Mouse (Mus musculus) macrophage (primary cell): Measurements from ENCODE around the gene Exoc3. TPM values are rescaled to one million over a fixed set of nuclear protein-coding genes. Genes with fewer than 3 reads are reported as not detected.
A peak's percentile ranks its signal among the peaks of the same experiment; 100 is the strongest.

Source experiments
- H3K27ac ChIP-seq: fragments of 350-480 bp; formaldehyde crosslinking; 2 replicates; pipeline ENCODE4 v1.9.0; 2021
- H3K36me3 ChIP-seq: fragments of 350-480 bp; formaldehyde crosslinking; 2 replicates; pipeline ENCODE4 v1.9.0; 2021; ENCODE audit errors: inconsistent target
- H3K4me3 ChIP-seq: fragments of 350-480 bp; formaldehyde crosslinking; 2 replicates; pipeline ENCODE4 v1.9.0; 2021; ENCODE audit errors: inconsistent target
- H3K79me2 ChIP-seq: fragments of 350-480 bp; formaldehyde crosslinking; 2 replicates; pipeline ENCODE4 v1.9.0; 2021; ENCODE audit errors: inconsistent target
- WGBS: methylation state at CpG from one replicate; pipeline ENCODE4 v1.1.7; 2026; ENCODE audit warnings: inconsistent platforms; ENCODE audit not compliant: missing documents; 5-methylcytosine and 5-hydroxymethylcytosine counted together
- polyA plus RNA-seq: library from polyadenylated mRNA; stranded (reverse); fragments of 250-400 nt; gene quantifications from 3 replicates; pipeline ENCODE4 v1.2.4, GENCODE M21; 2018; ENCODE audit warnings: inconsistent platforms
- total RNA-seq, 78 experiments: library from RNA; depleted of rRNA; stranded (reverse); fragments of 250-400 nt; gene quantifications; 1 replicate in 9 of 78; 2 replicates in 24 of 78; 3 replicates in 43 of 78; 4 replicates in 2 of 78; pipeline ENCODE4 v1.2.4; 2018; ENCODE audit warnings: inconsistent platforms in 56 of 78

Exoc3 gene
- 100 to 1,000 TPM in 5 of 26 experiments, 10 to 100 TPM in 21; 26.4 to 114 (median 66.6) TPM for total RNA-seq (2018; cell fraction: chromatin; rRNA removed)
- 10 to 100 TPM; 23.7 to 48.9 (median 36.3) TPM for total RNA-seq (2018; cell fraction: cytosol; rRNA removed)
- 100 to 1,000 TPM in 1 of 26 experiments, 10 to 100 TPM in 25; 24.2 to 109 (median 50.5) TPM for total RNA-seq (2018; cell fraction: nucleus; rRNA removed)
- polyA plus RNA-seq = 40.4 to 47.3 TPM (median 46.4 TPM) in 3 replicates

GRCm38 (mm10) chr13:74208317-74208985 is at the start of gene Exoc3:
Exoc3 (minus strand) TSS chr13:74208732.
- H3K4me3 ChIP-seq = peak within 1 kb of the TSS; percentile 68
- peak within 1 kb of the TSS; percentile 85 for H3K27ac ChIP-seq
- H3K79me2 ChIP-seq = peaks cover 48% of the 10 kb centered on the region
- WGBS = under 1% methylated on average over 39 of the region's 39 CpGs
- H3K36me3 ChIP-seq = peaks cover 20% of the 10 kb centered on the region

GRCm38 (mm10) chr13:74246494-74246893 is 38.0 kb upstream of the Exoc3 start:
- no peaks in the 10 kb centered on the region for H3K36me3 ChIP-seq

GRCm38 (mm10) chr13:74245899-74246231 is 37.3 kb upstream of the Exoc3 start:
- 80% methylated on average over 4 of the region's 4 CpGs for WGBS
- peak overlapping the region; percentile 50 for H3K27ac ChIP-seq
- no peak overlapping the region for H3K4me3 ChIP-seq
- H3K79me2 ChIP-seq = no peaks in the 10 kb centered on the region
- no peaks in the 10 kb centered on the region for H3K36me3 ChIP-seq

More at GRCm38 (mm10) chr13:74246494-74246893, 38.0 kb upstream of the Exoc3 start:
- H3K4me3 ChIP-seq = no peak overlapping the region
- no peak overlapping the region for H3K27ac ChIP-seq
- no peaks in the 10 kb centered on the region for H3K79me2 ChIP-seq

GRCm38 (mm10) chr13:74245214-74245898 is 36.8 kb upstream of the Exoc3 start:
- no peaks in the 10 kb centered on the region for H3K79me2 ChIP-seq
- WGBS = 50% methylated on average over 16 of the region's 17 CpGs
- H3K36me3 ChIP-seq = no peaks in the 10 kb centered on the region
- peak overlapping the region; percentile 50 for H3K27ac ChIP-seq
- H3K4me3 ChIP-seq = no peak overlapping the region

- Histone ChIP-seq H3K79me2 (no peaks in the 10 kb centered on the region), H3K36me3 (no peaks in the 10 kb centered on the region), H3K4me3 (no peak overlapping the region), H3K27ac (no peak overlapping the region)
- 91% methylated on average over 7 of the region's 7 CpGs for WGBS
Measured at GRCm38 (mm10) chr13:74237574-74237973, 29.0 kb upstream of the Exoc3 start.

- H3K4me3 ChIP-seq = no peak overlapping the region
- no peak overlapping the region for H3K27ac ChIP-seq
- H3K36me3 ChIP-seq = no peaks in the 10 kb centered on the region
- no peaks in the 10 kb centered on the region for H3K79me2 ChIP-seq
- WGBS = 57% methylated on average over 1 of the region's 1 CpGs
Measured at GRCm38 (mm10) chr13:74220659-74221058, 12.1 kb upstream of the Exoc3 start.

- Histone ChIP-seq H3K36me3 (no peaks in the 10 kb centered on the region; the same call in 1 of the 2 replicates), H3K27ac (no peak overlapping the region), H3K79me2 (no peaks in the 10 kb centered on the region), H3K4me3 (no peak overlapping the region)
- 100% methylated on average over 3 of the region's 3 CpGs for WGBS
Measured at GRCm38 (mm10) chr13:74218441-74218840, 9.9 kb upstream of the Exoc3 start.

- peaks cover 15% of the 10 kb centered on the region for H3K36me3 ChIP-seq
- H3K4me3 ChIP-seq = peak overlapping the region; percentile 68
- 9% methylated on average over 12 of the region's 12 CpGs for whole genome bisulfite sequencing
- peaks cover 42% of the 10 kb centered on the region for H3K79me2 ChIP-seq
- peak overlapping the region; percentile 85 for H3K27ac ChIP-seq
Measured at GRCm38 (mm10) chr13:74208986-74209345, 434 bp upstream of the Exoc3 start.

GRCm38 (mm10) chr13:74196451-74196850 is 12.1 kb downstream of the Exoc3 start:
- 57% methylated on average over 3 of the region's 3 CpGs for WGBS
- Histone ChIP-seq H3K79me2 (peaks cover 16% of the 10 kb centered on the region; the same call in 1 of the 2 replicates), H3K36me3 (peaks cover 67% of the 10 kb centered on the region), H3K27ac (no peak overlapping the region), H3K4me3 (no peak overlapping the region)

GRCm38 (mm10) chr13:74192613-74193012 is 15.9 kb downstream of the Exoc3 start:
- Histone ChIP-seq H3K4me3 (no peak overlapping the region), H3K27ac (no peak overlapping the region), H3K79me2 (peaks cover 6% of the 10 kb centered on the region; the same call in 1 of the 2 replicates), H3K36me3 (peaks cover 85% of the 10 kb centered on the region)
- WGBS = 87% methylated on average over 6 of the region's 6 CpGs

- WGBS = 97% methylated on average over 5 of the region's 5 CpGs
- H3K4me3 ChIP-seq = no peak overlapping the region
- no peaks in the 10 kb centered on the region for H3K79me2 ChIP-seq
- no peak overlapping the region for H3K27ac ChIP-seq
- H3K36me3 ChIP-seq = peaks cover 68% of the 10 kb centered on the region
Measured at GRCm38 (mm10) chr13:74183011-74183695, 25.4 kb downstream of the Exoc3 start.

GRCm38 (mm10) chr13:74172036-74172435 is 36.5 kb downstream of the Exoc3 start:
- no peak overlapping the region for H3K4me3 ChIP-seq
- no peak overlapping the region for H3K27ac ChIP-seq
- H3K36me3 ChIP-seq = peaks cover 57% of the 10 kb centered on the region
- no peaks in the 10 kb centered on the region for H3K79me2 ChIP-seq
- WGBS = 93% methylated on average over 5 of the region's 5 CpGs

- Histone ChIP-seq H3K27ac (no peak overlapping the region), H3K36me3 (peaks cover 42% of the 10 kb centered on the region), H3K79me2 (no peaks in the 10 kb centered on the region), H3K4me3 (no peak overlapping the region)
- 95% methylated on average over 10 of the region's 10 CpGs for WGBS
Measured at GRCm38 (mm10) chr13:74169446-74170164, 38.9 kb downstream of the Exoc3 start.

GRCm38 (mm10) chr13:74167492-74167891 is 41.0 kb downstream of the Exoc3 start:
- Histone ChIP-seq H3K4me3 (no peak overlapping the region), H3K79me2 (no peaks in the 10 kb centered on the region), H3K36me3 (peaks cover 21% of the 10 kb centered on the region), H3K27ac (no peak overlapping the region)
- 100% methylated on average over 2 of the region's 2 CpGs for WGBS
